Mouse (Mus musculus) ES-E14 (cell line): ENCODE measurements around the gene Spon1.

Experiments used
- ZC3H11A ChIP-seq: IDR thresholded peaks from 2 replicates; pipeline ENCODE4 v1.6.1; 2012; ENCODE audit warnings: low read depth, mild to moderate bottlenecking, inconsistent platforms, low read length, borderline replicate concordance
- ZNF384 ChIP-seq: IDR thresholded peaks from 2 replicates; pipeline ENCODE4 v1.6.1; 2012; ENCODE audit warnings: low read depth, low read length, inconsistent platforms

- TF ChIP-seq ZC3H11A (no peak), ZNF384 (no peak)
Observed at GRCm38 (mm10) chr7:113877926-113878325, 112.1 kb downstream of the Spon1 start.
